Mouse (Mus musculus) limb, embryonic 12.5 days (tissue): ENCODE measurements around the gene Bco2. TPM values are rescaled to one million over a fixed set of nuclear protein-coding genes. Genes with fewer than 3 reads are reported as not detected.

Source experiments
- ATAC-seq: fragments of 200-750 bp; cut with Nextera tagmentation; 2 replicates; pipeline ENCODE4 v1.8.0; 2017; ENCODE audit warnings: low read depth, moderate TSS enrichment; ENCODE audit not compliant: insufficient number of reproducible peaks, insufficient read depth, low FRiP score, low TSS enrichment
- H3K27ac ChIP-seq: fragments of 300-500 bp; sonication (generic); 2 replicates; pipeline ENCODE4 v1.5.1; 2016; ENCODE audit warnings: mild to moderate bottlenecking, moderate library complexity
- H3K27me3 ChIP-seq: fragments of 300-500 bp; sonication (generic); 2 replicates; pipeline ENCODE4 v1.6.1; 2016; ENCODE audit warnings: mild to moderate bottlenecking, moderate library complexity
- H3K36me3 ChIP-seq: fragments of 300-500 bp; sonication (generic); 2 replicates; pipeline ENCODE4 v1.6.1; 2016; ENCODE audit warnings: mild to moderate bottlenecking, moderate library complexity
- H3K4me1 ChIP-seq: fragments of 300-500 bp; sonication (generic); replicated peaks from 2 replicates; pipeline ENCODE4 v1.6.1; 2016
- H3K4me2 ChIP-seq: fragments of 300-500 bp; sonication (generic); 2 replicates; pipeline ENCODE4 v1.6.1; 2016; ENCODE audit warnings: mild to moderate bottlenecking, moderate library complexity
- H3K4me3 ChIP-seq: fragments of 300-500 bp; sonication (generic); replicated peaks from 2 replicates; pipeline ENCODE4 v1.5.1; 2016; ENCODE audit warnings: mild to moderate bottlenecking
- H3K9ac ChIP-seq: fragments of 300-500 bp; sonication (generic); replicated peaks from 2 replicates; pipeline ENCODE4 v1.6.1; 2016; ENCODE audit warnings: mild to moderate bottlenecking, moderate library complexity
- H3K9me3 ChIP-seq: fragments of 300-500 bp; sonication (generic); 2 replicates; pipeline ENCODE4 v1.6.1; 2016; ENCODE audit warnings: mild to moderate bottlenecking, moderate library complexity
- WGBS: fragments of 180-500 bp; shearing (Covaris S2); methylation state at CpG from one replicate; pipeline ENCODE4 v1.1.7; 2016; 5-methylcytosine and 5-hydroxymethylcytosine counted together
- polyA plus RNA-seq: library from polyadenylated mRNA; unstranded; fragments of >200 nt; fragmentation: Nextera tagmentation; extraction: Ambion mirVana; gene quantifications from 2 replicates; pipeline ENCODE4 v1.2.1, GENCODE M21; 2016

The Bco2 gene
- polyA plus RNA-seq, 1 experiment from 2014 or later, result 0.63 TPM

DNA sequence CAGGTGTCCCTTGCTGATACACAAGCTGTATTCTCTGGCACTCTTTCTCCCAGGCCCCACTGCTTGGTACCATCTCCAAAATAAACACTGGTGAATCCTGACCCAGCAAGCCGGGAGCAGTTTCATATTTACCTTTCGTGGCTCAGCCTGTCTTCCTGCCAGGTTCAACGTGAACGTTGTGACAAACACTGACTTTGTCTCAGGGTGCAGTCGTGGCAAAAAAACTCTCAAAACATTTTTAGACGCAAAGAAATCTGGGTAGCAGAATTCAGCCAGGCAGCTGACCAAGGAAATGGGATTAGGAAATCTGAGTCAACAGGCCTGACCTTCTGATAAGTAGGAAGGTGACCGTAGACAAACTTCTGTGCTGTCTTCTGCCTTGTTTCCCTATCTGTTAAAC is 47.4 kb downstream of the Bco2 start:
- Histone ChIP-seq H3K9me3 (no peaks in the 10 kb centered on the region), H3K27me3 (no peaks in the 10 kb centered on the region), H3K4me3 (no peak overlapping the region), H3K9ac (no peak overlapping the region), H3K36me3 (no peaks in the 10 kb centered on the region), H3K4me1 (no peaks in the 10 kb centered on the region), H3K27ac (no peak overlapping the region), H3K4me2 (no peak overlapping the region)
- WGBS, result 90% methylated on average over 7 of the region's 7 CpGs
- no peak for ATAC-seq

DNA sequence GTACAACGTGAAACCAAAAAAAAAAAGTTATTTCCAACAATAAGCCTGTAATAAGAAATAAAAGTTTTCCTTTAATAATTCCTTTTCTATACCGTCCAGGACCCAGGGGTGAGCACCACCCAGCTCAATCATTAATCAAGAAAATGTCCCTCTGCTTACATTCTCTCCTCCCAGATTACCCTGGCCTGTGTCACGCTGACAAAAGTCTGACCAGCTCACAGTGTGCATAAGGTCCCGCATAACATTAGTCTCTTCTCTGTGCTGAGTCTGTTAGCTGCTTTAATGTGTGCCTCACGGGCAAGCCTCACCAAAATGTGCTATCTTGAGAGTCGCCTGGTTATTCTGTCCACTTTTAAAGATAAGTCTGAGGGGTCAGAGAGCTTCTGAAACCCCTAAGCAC is 49.6 kb downstream of the Bco2 start:
- Histone ChIP-seq H3K4me3 (no peak overlapping the region), H3K36me3 (no peaks in the 10 kb centered on the region), H3K4me2 (no peak overlapping the region), H3K4me1 (no peaks in the 10 kb centered on the region), H3K27ac (no peak overlapping the region), H3K9me3 (no peaks in the 10 kb centered on the region), H3K9ac (no peak overlapping the region), H3K27me3 (no peaks in the 10 kb centered on the region)
- no peak for ATAC-seq
- WGBS, result 69% methylated on average over 6 of the region's 6 CpGs

DNA sequence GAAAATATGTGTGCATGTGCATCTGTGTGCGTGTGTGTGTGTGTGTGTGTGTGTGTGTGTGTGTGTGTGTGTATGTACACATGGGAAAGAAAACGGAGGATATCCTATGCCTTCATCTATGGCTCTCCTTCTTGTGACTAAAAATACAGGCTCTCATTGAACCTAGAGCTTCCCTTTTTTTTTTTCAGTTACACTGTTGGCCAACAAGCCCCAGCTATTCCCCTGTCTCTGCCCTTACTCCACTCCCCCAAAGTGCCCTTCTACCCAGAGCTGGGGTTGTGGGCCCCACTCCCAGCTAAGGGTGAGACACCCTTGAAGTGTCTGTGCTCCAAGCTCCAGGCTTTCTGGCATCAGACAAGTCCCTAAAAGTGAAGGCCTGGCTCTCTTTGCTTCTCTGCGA is 52.0 kb downstream of the Bco2 start:
- ATAC-seq, result no peak
- no peak overlapping the region for H3K4me2 ChIP-seq

DNA sequence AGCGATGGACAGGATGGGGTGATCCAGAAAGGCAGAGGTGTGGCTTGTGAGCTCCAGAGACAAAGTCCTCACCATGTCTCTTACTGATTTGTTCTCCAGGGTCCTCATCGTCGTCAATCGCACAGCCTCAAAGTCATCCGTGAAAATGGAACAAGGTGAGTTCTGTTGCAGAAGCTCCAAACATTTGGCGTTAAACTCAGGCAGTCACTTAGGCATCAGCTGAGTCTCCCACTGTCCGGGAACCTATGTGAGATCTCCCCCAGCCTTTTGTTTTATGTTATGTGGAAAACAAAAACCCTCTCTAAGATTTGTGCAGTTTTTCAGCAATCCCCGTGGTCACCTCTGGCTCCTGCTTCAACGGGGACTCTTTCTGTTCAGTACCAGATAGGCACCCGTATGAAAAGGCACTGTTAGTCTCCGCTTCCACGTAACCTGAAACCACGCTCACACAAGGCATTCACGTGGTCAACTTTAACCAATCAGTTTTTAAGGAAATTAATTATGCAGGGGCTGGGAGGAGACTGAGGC is 53.9 kb downstream of the Bco2 start:
- no peaks in the 10 kb centered on the region for H3K9me3 ChIP-seq
- peak overlapping the region; percentile 32 for H3K4me3 ChIP-seq
- peak; percentile 89 for ATAC-seq
- peaks cover 13% of the 10 kb centered on the region; the same call in 1 of the 2 replicates for H3K4me1 ChIP-seq
- no peak overlapping the region for H3K9ac ChIP-seq
- no peaks in the 10 kb centered on the region; the same call in none of the 2 replicates for H3K27me3 ChIP-seq
- no peaks in the 10 kb centered on the region for H3K36me3 ChIP-seq
- H3K27ac ChIP-seq, result no peak overlapping the region
- WGBS, result 23% methylated on average over 14 of the region's 14 CpGs
- peak overlapping the region; percentile 51 for H3K4me2 ChIP-seq

More for the DNA sequence above, 52.0 kb downstream of the Bco2 start:
- Histone ChIP-seq H3K4me3 (no peak overlapping the region), H3K9ac (no peak overlapping the region), H3K27ac (no peak overlapping the region), H3K4me1 (no peaks in the 10 kb centered on the region), H3K9me3 (no peaks in the 10 kb centered on the region), H3K27me3 (no peaks in the 10 kb centered on the region; the same call in 1 of the 2 replicates), H3K36me3 (no peaks in the 10 kb centered on the region)
- WGBS, result 83% methylated on average over 3 of the region's 3 CpGs

DNA sequence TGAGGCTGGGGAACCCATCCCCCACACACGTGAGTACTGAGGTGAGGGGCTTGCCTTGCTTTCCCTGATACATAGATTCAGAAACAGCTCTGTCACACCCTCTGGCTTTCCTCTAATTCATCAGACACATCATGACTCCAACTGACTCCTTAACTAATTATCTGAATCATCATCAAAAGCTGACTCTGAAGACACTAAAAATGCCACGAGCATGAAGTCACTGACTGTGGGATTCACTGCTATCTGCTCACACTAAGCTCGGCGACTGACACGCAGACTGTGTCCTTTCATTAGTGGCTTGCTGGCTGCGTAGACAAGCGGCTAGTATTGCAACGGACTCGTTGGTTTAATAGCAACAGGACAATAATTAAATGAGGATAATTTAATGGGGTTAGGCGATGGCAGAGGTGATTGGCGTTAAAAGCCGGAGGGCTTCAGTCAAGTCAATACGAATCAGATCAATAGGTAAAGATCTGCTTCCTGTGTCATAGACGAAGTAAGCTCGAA is 54.5 kb downstream of the Bco2 start:
- H3K9me3 ChIP-seq, result no peaks in the 10 kb centered on the region
- H3K27ac ChIP-seq, result no peak overlapping the region
- H3K4me1 ChIP-seq, result peaks cover 13% of the 10 kb centered on the region; the same call in 1 of the 2 replicates
- H3K4me3 ChIP-seq, result peak overlapping the region; percentile 32
- H3K36me3 ChIP-seq, result no peaks in the 10 kb centered on the region
- H3K9ac ChIP-seq, result no peak overlapping the region
- no peak for ATAC-seq
- no peaks in the 10 kb centered on the region; the same call in none of the 2 replicates for H3K27me3 ChIP-seq
- H3K4me2 ChIP-seq, result peak overlapping the region; percentile 51
- WGBS, result 65% methylated on average over 15 of the region's 15 CpGs

DNA sequence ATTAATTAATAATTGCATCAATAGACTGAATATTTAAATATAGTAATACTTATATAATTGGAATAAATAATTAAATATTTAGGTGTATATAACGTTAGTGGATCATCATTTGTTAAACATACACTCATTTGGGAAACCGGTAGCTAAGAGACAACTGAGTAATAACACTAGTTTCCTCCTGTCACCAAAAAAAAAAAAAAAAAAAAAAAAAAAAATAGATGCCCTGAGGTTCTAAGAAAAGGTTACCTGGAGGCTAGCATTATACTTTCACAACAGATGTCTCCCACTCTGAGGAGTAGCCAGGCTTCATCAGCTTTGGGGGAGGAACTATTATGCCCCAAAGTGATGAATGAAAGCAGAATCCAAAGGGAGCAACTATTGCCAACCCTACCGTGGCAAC is 55.2 kb downstream of the Bco2 start:
- no peak for ATAC-seq
- 90% methylated on average over 3 of the region's 3 CpGs for WGBS
- no peak overlapping the region for H3K4me2 ChIP-seq

DNA sequence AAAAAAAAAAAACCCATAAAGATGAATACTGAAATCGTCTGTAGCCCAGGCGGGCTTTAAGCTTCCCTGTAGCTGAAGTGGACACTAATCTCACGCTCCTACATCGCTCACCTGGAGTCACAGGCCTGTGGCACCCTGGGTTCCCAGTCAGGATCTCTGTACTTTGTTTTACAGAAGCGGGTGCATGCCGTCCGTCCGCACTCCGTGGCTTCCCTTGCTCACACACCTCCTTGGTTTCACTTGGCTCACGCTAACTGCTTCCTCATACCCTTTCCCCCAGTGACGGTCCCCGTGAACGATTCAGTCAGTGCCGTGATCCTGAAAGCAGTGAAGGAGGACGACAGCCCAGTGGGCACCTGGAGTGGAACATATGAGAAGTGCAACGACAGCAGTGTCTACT is 56.2 kb downstream of the Bco2 start:
- Histone ChIP-seq H3K4me1 (peaks cover 13% of the 10 kb centered on the region; the same call in 1 of the 2 replicates), H3K4me3 (no peak overlapping the region), H3K36me3 (no peaks in the 10 kb centered on the region), H3K27ac (no peak overlapping the region), H3K9ac (no peak overlapping the region), H3K9me3 (no peaks in the 10 kb centered on the region), H3K27me3 (no peaks in the 10 kb centered on the region; the same call in none of the 2 replicates), H3K4me2 (no peak overlapping the region)
- no peak for ATAC-seq
- WGBS, result 82% methylated on average over 16 of the region's 16 CpGs

More for the DNA sequence above, 55.2 kb downstream of the Bco2 start:
- Histone ChIP-seq H3K27ac (no peak overlapping the region), H3K27me3 (no peaks in the 10 kb centered on the region; the same call in none of the 2 replicates), H3K4me1 (peaks cover 13% of the 10 kb centered on the region; the same call in 1 of the 2 replicates), H3K4me3 (no peak overlapping the region), H3K9ac (no peak overlapping the region), H3K9me3 (no peaks in the 10 kb centered on the region), H3K36me3 (no peaks in the 10 kb centered on the region)

DNA sequence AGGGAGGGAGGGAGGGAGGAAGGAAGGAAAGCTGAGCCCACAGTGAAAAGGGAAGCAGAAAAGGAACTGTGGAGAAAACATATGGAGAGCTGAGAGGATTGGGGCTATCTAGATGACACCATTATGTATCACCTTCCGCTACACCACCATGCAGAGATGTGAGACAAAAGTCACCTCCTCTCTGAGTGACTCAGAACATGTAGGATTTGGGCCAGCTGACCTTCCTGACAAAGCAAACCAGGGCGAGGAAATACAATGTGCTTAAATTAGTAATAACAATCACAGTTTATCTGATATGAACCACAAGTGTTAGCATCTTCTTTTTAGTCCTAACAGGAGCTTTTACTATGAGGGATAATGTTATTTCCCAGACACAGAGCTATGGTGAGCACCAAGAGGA is 57.4 kb downstream of the Bco2 start:
- H3K27me3 ChIP-seq, result no peaks in the 10 kb centered on the region; the same call in none of the 2 replicates
- no peak overlapping the region for H3K4me3 ChIP-seq
- no peak overlapping the region for H3K9ac ChIP-seq
- H3K9me3 ChIP-seq, result no peaks in the 10 kb centered on the region
- ATAC-seq, result no peak
- no peak overlapping the region for H3K4me2 ChIP-seq
- peaks cover 13% of the 10 kb centered on the region; the same call in 1 of the 2 replicates for H3K4me1 ChIP-seq
- no peak overlapping the region for H3K27ac ChIP-seq
- 85% methylated on average over 2 of the region's 2 CpGs for WGBS
- no peaks in the 10 kb centered on the region for H3K36me3 ChIP-seq

DNA sequence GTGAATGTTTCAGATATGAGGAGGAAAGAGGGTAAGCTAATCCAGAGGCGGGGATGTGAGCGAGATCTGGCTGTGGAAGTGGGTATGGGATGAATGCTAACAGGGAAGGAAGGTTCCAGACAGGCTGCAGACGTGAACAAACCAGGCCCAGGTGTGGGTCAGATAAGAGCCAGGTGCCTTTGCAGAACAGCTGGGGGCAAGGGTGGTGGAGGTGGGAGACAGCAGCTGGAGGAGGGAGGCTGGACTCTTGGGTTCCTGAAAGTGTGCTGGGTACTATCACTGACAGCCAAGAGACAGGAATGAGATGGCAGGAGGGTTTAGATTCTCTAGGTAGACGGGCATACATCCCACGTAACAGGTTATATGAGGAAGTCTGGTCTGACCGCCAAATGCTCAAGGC is 57.9 kb downstream of the Bco2 start:
- Histone ChIP-seq H3K27ac (no peak overlapping the region), H3K4me1 (peaks cover 13% of the 10 kb centered on the region; the same call in 1 of the 2 replicates), H3K9ac (no peak overlapping the region), H3K36me3 (no peaks in the 10 kb centered on the region), H3K4me2 (no peak overlapping the region), H3K9me3 (no peaks in the 10 kb centered on the region), H3K4me3 (no peak overlapping the region), H3K27me3 (no peaks in the 10 kb centered on the region; the same call in none of the 2 replicates)
- 57% methylated on average over 6 of the region's 6 CpGs for WGBS
- ATAC-seq, result no peak

DNA sequence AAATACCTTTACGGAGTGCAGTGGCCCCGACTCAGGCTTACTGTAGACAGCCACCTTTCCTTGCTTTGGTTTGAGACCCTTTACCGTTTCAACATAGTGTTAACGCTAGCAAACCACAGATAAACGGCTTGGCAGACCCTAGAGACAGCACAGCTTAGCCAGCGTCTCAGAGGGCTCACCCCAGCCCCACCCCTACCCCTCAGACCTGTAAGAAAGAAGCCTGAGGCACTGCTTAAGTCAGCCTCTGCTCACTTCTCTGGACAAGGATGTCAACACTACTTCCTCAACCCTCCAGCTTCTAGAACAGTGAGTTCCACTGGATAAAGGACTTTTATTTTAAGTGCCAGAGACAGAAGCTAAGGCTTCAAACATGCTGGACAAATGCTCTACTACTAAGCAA is 58.4 kb downstream of the Bco2 start:
- peaks cover 13% of the 10 kb centered on the region; the same call in 1 of the 2 replicates for H3K4me1 ChIP-seq

DNA sequence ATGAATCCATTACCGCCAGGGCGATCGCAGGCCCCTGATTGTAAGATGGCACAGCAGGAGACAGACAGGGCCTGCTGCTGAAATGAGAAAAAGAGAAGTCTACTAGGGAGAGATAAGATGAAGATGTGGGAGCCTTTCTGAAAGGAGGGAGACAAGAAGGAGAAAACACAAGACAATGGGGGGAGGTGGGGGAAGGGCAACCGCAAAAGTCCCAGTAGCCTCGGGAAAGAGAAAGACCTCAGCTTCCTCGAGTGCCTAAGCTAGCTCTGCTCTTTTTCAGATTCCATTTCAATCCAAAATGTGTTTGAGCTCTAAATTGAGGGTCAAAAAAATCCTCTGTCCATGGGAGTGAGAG is 58.9 kb downstream of the Bco2 start:
- H3K27me3 ChIP-seq, result no peaks in the 10 kb centered on the region; the same call in none of the 2 replicates
- H3K4me2 ChIP-seq, result no peak overlapping the region
- no peak for ATAC-seq
- H3K4me1 ChIP-seq, result peaks cover 13% of the 10 kb centered on the region; the same call in 1 of the 2 replicates
- WGBS, result 45% methylated on average over 6 of the region's 6 CpGs
- no peak overlapping the region for H3K9ac ChIP-seq
- H3K9me3 ChIP-seq, result no peaks in the 10 kb centered on the region
- H3K27ac ChIP-seq, result no peak overlapping the region
- H3K36me3 ChIP-seq, result no peaks in the 10 kb centered on the region
- H3K4me3 ChIP-seq, result no peak overlapping the region

More for the DNA sequence above, 58.4 kb downstream of the Bco2 start:
- Histone ChIP-seq H3K36me3 (no peaks in the 10 kb centered on the region), H3K27me3 (no peaks in the 10 kb centered on the region; the same call in none of the 2 replicates), H3K4me2 (no peak overlapping the region), H3K4me3 (no peak overlapping the region), H3K27ac (no peak overlapping the region), H3K9ac (no peak overlapping the region), H3K9me3 (no peaks in the 10 kb centered on the region)
- 22% methylated on average over 6 of the region's 6 CpGs for WGBS
- ATAC-seq, result no peak
